Mouse (Mus musculus): ENCODE measurements around the gene Slc25a4.
A peak's percentile ranks its signal among the peaks of the same experiment; 100 is the strongest.
"Not testable (repeated sequence)": the region's sequence is repeated elsewhere in the genome, so short reads cannot be mapped to it uniquely, and the experiment has no call there.

Slc25a4 gene

DNA sequence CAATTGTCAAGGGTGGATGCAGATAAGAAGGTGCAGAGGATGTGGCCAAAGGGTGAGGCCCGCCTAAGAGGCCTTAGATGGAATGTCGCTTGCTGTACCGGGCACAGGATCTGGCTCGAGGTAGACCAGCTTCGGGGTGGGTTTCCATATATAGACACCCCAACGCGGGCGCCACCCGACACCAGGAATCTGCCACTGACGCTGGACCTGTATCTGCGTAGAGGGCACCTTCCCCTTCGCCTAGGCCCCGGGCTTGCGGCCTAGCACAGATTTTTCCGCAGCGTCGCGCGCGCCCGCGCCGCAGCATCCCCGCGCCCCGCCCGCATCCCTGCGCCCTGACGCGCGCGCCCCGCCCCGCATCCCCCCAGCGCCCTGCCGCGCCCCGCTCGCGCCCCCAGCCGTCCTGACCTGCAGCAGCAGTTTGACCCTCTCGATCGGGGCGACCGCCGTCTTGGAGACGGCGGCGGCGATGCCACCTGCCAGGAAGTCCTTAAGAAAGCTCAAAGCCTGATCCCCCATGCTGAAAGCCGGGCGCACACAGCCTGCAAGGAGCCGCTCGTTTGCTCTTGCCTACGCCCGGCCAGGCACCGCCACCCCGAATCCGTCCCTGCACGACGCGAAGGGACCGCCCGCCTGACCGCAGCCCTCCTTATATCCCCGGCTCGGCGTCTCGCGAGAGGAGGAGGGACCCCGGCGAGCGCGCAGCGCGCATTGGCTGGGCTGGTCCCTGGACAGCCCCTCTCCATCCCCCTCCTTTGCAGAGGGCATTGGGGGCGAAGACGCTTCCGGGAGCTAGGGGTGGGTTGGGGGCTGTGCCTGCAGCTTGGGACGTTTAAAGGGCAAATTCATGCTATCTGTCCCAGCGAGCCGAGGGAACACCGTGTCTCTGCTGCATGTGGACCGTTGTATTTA is at the start of gene Slc25a4:
Gene Slc25a4, minus strand, starts transcription at position 881 of the 912 bp plus-strand sequence.
- DNase-seq: peak; percentile 97

DNA sequence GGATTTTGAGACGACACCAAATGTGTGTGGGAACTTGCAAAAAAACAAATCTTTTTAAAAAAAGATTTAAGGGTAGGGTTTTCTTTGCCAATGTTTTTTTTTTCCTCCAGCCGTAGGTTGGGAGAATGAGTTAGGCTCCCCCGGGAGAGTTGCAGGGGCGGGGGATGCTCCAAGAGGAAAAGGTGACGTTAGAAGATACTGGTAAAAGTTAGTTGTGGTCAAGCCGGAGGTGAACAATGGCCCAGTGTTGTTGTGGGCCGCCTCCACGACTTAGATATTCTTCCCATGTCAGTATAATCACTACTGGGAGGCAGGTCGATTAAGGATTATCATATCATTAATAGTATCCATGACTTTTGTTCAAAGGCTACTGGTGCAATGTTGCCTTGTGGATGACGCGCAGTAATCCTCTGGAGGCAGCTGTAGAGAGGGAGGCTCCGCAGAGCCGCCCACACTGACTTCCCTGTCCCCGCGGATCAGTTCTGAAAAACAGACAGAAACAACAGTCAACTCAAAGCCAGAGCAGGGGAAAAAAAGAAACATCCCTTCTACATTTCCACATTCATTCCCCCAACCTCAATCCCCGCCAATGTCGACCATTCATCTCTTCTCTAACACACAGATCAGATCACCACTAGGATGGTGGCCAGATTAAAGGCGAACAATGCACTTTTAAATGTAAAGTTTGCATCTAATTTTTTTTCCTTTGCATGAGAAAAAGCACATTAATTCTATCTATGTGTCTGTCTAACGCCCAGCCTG is 47.0 kb upstream of the Slc25a4 start:
- DNase-seq: no peak

DNA sequence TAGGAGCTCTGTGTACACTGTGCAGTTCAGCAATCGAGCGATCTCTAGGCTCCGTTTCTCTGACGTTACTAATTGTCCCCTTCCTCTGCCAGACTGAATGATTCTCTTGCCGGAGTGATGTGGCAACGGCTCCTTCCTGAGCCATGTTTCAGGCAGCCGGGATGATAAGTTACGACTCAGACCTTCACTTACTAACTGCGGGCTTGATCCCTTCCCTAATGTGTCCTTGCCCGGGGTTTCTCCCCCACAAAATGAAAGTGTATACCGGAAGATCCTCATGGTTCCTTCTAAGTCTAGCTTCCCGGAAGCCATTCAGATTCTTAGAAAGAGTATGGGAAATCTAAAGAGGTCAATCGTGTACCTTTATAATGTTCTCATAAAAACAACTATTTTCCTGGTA is 41.4 kb upstream of the Slc25a4 start:
- DNase-seq: no peak

- DNase-seq: peak; percentile 61
Observed at GRCm38 (mm10) chr8:46251561-46251960, 40.5 kb upstream of the Slc25a4 start.

- DNase-seq: peak; percentile 48
Observed at GRCm38 (mm10) chr8:46246346-46246745, 35.3 kb upstream of the Slc25a4 start.

DNA sequence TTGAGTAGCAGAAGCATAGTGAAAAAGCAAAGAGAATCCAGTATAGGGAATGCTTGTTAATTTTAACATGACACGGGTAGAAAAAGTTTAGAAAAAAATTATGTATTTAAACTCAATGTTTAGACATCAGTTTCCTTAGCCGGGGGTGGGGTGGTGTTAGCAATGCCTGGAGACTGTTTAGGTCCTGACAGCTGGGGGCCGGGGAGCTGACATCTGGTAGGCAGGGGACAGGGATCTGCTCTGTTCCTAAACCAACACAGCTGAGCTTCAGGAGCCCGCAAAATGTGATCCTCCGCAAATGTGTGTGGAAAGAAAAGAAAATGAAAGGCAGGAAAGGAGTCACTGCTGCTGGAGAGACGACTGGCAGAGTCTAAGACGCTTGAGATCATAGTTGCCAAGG is 31.9 kb upstream of the Slc25a4 start:
- DNase-seq: peak; percentile 44

- peak; percentile 91 for DNase-seq
Observed at GRCm38 (mm10) chr8:46241568-46242374, 30.7 kb upstream of the Slc25a4 start.

GRCm38 (mm10) chr8:46236441-46237223 is 25.5 kb upstream of the Slc25a4 start:
- DNase-seq: no peak

DNA sequence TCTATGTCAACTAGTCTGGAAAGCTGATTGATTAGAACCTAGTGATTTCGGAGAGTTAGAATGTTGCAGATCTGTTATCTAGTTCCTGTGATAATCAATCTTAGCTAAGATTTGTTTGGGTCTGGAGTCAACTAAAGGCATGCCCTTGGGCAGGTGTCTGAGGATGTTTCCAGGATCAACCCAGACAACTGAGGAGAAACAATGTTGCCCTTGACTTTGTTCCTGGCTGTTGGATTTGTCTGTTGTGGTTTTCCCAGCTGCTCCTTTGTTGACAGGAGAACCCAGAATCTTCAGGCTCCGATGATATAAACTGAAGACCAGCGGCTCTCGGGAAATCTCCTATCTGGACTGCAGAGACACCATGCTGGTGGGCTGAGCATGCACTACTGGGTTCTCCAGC is 23.7 kb upstream of the Slc25a4 start:
- no peak for DNase-seq

DNA sequence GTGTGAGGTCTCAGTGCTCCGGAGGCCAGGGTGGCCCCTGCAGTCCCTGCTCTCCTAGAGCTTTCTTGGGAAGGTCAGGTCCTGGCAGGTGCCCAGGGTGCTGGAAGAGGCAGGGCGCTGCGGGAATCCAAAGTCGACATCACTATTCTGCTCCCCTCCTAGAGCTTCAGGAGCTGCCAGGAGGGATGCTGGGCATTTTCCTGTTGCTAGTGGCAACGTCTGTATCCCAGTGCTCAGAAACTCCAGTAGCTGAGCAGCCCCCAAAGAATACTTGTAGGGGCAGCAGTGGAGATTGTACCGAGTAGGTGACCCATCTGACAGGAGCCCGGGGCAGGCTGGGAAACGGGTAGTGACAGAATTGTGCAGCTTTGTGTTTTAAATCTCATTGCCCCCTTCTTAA is 21.7 kb upstream of the Slc25a4 start:
- DNase-seq: no peak

GRCm38 (mm10) chr8:46231968-46232367 is 20.9 kb upstream of the Slc25a4 start:
- not testable (repeated sequence) for DNase-seq

GRCm38 (mm10) chr8:46226622-46227021 is 15.5 kb upstream of the Slc25a4 start:
- DNase-seq: no peak

GRCm38 (mm10) chr8:46225501-46225900 is 14.4 kb upstream of the Slc25a4 start:
- no peak for DNase-seq

GRCm38 (mm10) chr8:46220566-46220965 is 9.5 kb upstream of the Slc25a4 start:
- no peak for DNase-seq

- peak; percentile 77 for DNase-seq
Observed at GRCm38 (mm10) chr8:46216838-46217237, 5.8 kb upstream of the Slc25a4 start.

DNA sequence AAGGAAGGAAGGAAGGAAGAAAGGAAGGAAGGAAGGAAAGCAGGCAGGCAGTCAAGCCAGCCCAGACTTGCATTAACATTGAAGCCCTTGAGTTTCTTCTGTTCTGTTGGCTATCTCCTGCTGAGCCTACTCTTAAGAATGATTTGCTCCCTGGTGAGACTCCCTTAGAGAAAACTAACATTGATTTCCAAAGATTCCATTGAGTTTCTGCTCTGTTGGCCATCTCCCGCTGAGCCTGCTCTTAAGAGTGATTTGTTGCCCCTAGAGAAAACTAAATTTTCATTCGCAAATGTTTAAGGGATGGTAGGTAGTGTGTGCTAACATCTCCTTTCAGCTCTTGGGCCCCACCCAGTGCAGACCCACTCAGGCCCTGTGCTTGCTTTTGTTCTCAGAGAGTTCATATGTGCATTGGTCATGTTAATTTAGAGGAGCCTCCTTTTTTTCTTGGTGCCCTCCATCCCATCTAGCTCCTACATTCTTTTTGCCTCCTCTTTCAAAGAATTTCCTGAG is 2.9 kb upstream of the Slc25a4 start:
- no peak for DNase-seq

GRCm38 (mm10) chr8:46212194-46212593 is 1.1 kb upstream of the Slc25a4 start:
- DNase-seq: no peak

- DNase-seq: peak; percentile 34
Observed at GRCm38 (mm10) chr8:46211611-46212071, 557 bp upstream of the Slc25a4 start.

GRCm38 (mm10) chr8:46209057-46209456 is 2.0 kb downstream of the Slc25a4 start:
- no peak for DNase-seq

GRCm38 (mm10) chr8:46208354-46208753 is 2.7 kb downstream of the Slc25a4 start:
- no peak for DNase-seq

- DNase-seq: no peak
Observed at GRCm38 (mm10) chr8:46206107-46206506, 5.0 kb downstream of the Slc25a4 start.

Data from embryo, embryonic 11 days (tissue).